Mouse (Mus musculus) erythroblast, embryonic 14.5 days (primary cell): ENCODE measurements around the gene Epo. TPM values are rescaled to one million over a fixed set of nuclear protein-coding genes. Genes with fewer than 3 reads are reported as not detected.
A peak's percentile ranks its signal among the peaks of the same experiment; 100 is the strongest.

Experiments used
- H3K27me3 ChIP-seq: 2 replicates; pipeline ENCODE4 v1.6.1; 2012; ENCODE audit warnings: inconsistent platforms; ENCODE audit not compliant: control insufficient read depth
- H3K36me3 ChIP-seq: 2 replicates; pipeline ENCODE4 v1.6.1; 2012; ENCODE audit warnings: mild to moderate bottlenecking, inconsistent platforms; ENCODE audit not compliant: control insufficient read depth
- H3K4me1 ChIP-seq: 2 replicates; pipeline ENCODE4 v1.6.1; 2012; ENCODE audit warnings: inconsistent platforms; ENCODE audit not compliant: control insufficient read depth
- H3K4me3 ChIP-seq: replicated peaks from 2 replicates; pipeline ENCODE3; 2012; ENCODE audit warnings: moderate library complexity, mild to moderate bottlenecking, inconsistent platforms
- H3K9me3 ChIP-seq: 2 replicates; pipeline ENCODE4 v1.6.1; 2012; ENCODE audit warnings: low read length, inconsistent platforms, mixed read lengths; ENCODE audit not compliant: control insufficient read depth
- GATA1 ChIP-seq: IDR thresholded peaks from 2 replicates; pipeline ENCODE4 v1.6.1; 2012; ENCODE audit warnings: low read length, inconsistent platforms, mixed read lengths
- TAL1 ChIP-seq: IDR thresholded peaks from 3 replicates; pipeline ENCODE4 v1.6.1; 2012; ENCODE audit warnings: low read length, inconsistent platforms, mixed read lengths
- polyA plus RNA-seq: library from polyadenylated mRNA; stranded (reverse); fragments of >175 nt; gene quantifications from 2 replicates; pipeline ENCODE4 v1.2.3, GENCODE M21; 2012

The Epo gene
- polyA plus RNA-seq, 1 experiment, result not detected

GRCm38 (mm10) chr5:137501709-137502666 is 31.1 kb downstream of the Epo start, which contains the start of gene Pop7:
TSS of gene Pop7 (minus strand) at chr5:137502518.
- H3K27me3 ChIP-seq, result no peaks in the 10 kb centered on the region; the same call in 1 of the 2 replicates
- peak within 1 kb of the TSS; percentile 83 for H3K4me3 ChIP-seq
- H3K36me3 ChIP-seq, result peaks cover 18% of the 10 kb centered on the region
- no peaks in the 10 kb centered on the region for H3K9me3 ChIP-seq
- H3K4me1 ChIP-seq, result peaks cover 40% of the 10 kb centered on the region
- TF ChIP-seq TAL1 (no peak), GATA1 (peak; percentile 86)

- H3K27me3 ChIP-seq, result no peaks in the 10 kb centered on the region; the same call in 1 of the 2 replicates
- TF ChIP-seq GATA1, result no peak
- no peak for TF ChIP-seq TAL1
- peaks cover 40% of the 10 kb centered on the region for H3K4me1 ChIP-seq
- H3K9me3 ChIP-seq, result no peaks in the 10 kb centered on the region
- H3K36me3 ChIP-seq, result peaks cover 18% of the 10 kb centered on the region
- H3K4me3 ChIP-seq, result no peak overlapping the region
Measured at GRCm38 (mm10) chr5:137500186-137500585, 32.9 kb downstream of the Epo start.

- Histone ChIP-seq H3K36me3 (no peaks in the 10 kb centered on the region), H3K9me3 (no peaks in the 10 kb centered on the region), H3K4me1 (no peaks in the 10 kb centered on the region), H3K27me3 (no peaks in the 10 kb centered on the region; the same call in 1 of the 2 replicates), H3K4me3 (no peak overlapping the region)
- TF ChIP-seq TAL1, result no peak
- TF ChIP-seq GATA1, result no peak
Measured at GRCm38 (mm10) chr5:137493831-137494230, 39.2 kb downstream of the Epo start.

- no peak for TF ChIP-seq GATA1
- TF ChIP-seq TAL1, result no peak
- Histone ChIP-seq H3K27me3 (peaks cover 6% of the 10 kb centered on the region), H3K9me3 (no peaks in the 10 kb centered on the region; the same call in 1 of the 2 replicates), H3K4me3 (no peak overlapping the region), H3K36me3 (no peaks in the 10 kb centered on the region), H3K4me1 (no peaks in the 10 kb centered on the region)
Measured at GRCm38 (mm10) chr5:137491559-137491958, 41.5 kb downstream of the Epo start.

GRCm38 (mm10) chr5:137487616-137488015 is 45.4 kb downstream of the Epo start:
- H3K27me3 ChIP-seq, result peaks cover 26% of the 10 kb centered on the region
- H3K9me3 ChIP-seq, result no peaks in the 10 kb centered on the region; the same call in 1 of the 2 replicates
- H3K36me3 ChIP-seq, result no peaks in the 10 kb centered on the region
- no peak overlapping the region for H3K4me3 ChIP-seq
- H3K4me1 ChIP-seq, result no peaks in the 10 kb centered on the region
- TF ChIP-seq GATA1 (no peak), TAL1 (no peak)

GRCm38 (mm10) chr5:137485851-137486155 is 47.2 kb downstream of the Epo start:
- Histone ChIP-seq H3K36me3 (no peaks in the 10 kb centered on the region), H3K27me3 (peaks cover 26% of the 10 kb centered on the region), H3K4me1 (no peaks in the 10 kb centered on the region), H3K9me3 (no peaks in the 10 kb centered on the region; the same call in 1 of the 2 replicates), H3K4me3 (peak overlapping the region; percentile 35)
- no peak for TF ChIP-seq TAL1
- no peak for TF ChIP-seq GATA1

GRCm38 (mm10) chr5:137485071-137485850 is 47.8 kb downstream of the Epo start:
- Histone ChIP-seq H3K27me3 (peaks cover 26% of the 10 kb centered on the region), H3K36me3 (no peaks in the 10 kb centered on the region), H3K9me3 (no peaks in the 10 kb centered on the region; the same call in 1 of the 2 replicates), H3K4me1 (no peaks in the 10 kb centered on the region), H3K4me3 (peak overlapping the region; percentile 35)
- TF ChIP-seq TAL1 (no peak), GATA1 (no peak)

- Histone ChIP-seq H3K9me3 (no peaks in the 10 kb centered on the region), H3K4me3 (no peak overlapping the region), H3K4me1 (no peaks in the 10 kb centered on the region), H3K36me3 (no peaks in the 10 kb centered on the region), H3K27me3 (peaks cover 23% of the 10 kb centered on the region)
- TF ChIP-seq TAL1 (no peak), GATA1 (no peak)
Measured at GRCm38 (mm10) chr5:137481897-137482296, 51.1 kb downstream of the Epo start.

- Histone ChIP-seq H3K9me3 (no peaks in the 10 kb centered on the region), H3K36me3 (no peaks in the 10 kb centered on the region), H3K4me1 (no peaks in the 10 kb centered on the region), H3K27me3 (peaks cover 16% of the 10 kb centered on the region), H3K4me3 (no peak overlapping the region)
- no peak for TF ChIP-seq GATA1
- no peak for TF ChIP-seq TAL1
Measured at GRCm38 (mm10) chr5:137481138-137481537, 51.9 kb downstream of the Epo start.
